Mouse (Mus musculus): ENCODE measurements around the gene Fthl17c. TPM values are rescaled to one million over a fixed set of nuclear protein-coding genes. Genes with fewer than 3 reads are reported as not detected.

Fthl17c gene
- polyA plus RNA-seq, 1 experiment: not detected

GRCm38 (mm10) chrX:8927308-8927707, 49.1 kb downstream of the Fthl17c start:
- Histone ChIP-seq H3K27me3 (ENCODE audit: control insufficient read depth, insufficient read depth, low read length) (no peaks in the 10 kb centered on the region), H3K27ac (ENCODE audit: insufficient read depth, low read length) (no peak overlapping the region), H3K4me3 (ENCODE audit: extremely low read depth, insufficient read depth, insufficient read length) (no peak overlapping the region), H3K36me3 (ENCODE audit: control insufficient read depth, insufficient read depth, low read length) (no peaks in the 10 kb centered on the region), H3K4me1 (ENCODE audit: control insufficient read depth, insufficient read depth, insufficient read length) (no peaks in the 10 kb centered on the region)
- 50% methylated on average over 4 of the region's 4 CpGs for WGBS
- TF ChIP-seq POLR2A (IDR thresholded peaks at IDR 0.05; ENCODE audit: low read depth, low read length) (no peak), CTCF (IDR thresholded peaks at IDR 0.05; ENCODE audit: extremely low read depth, insufficient read depth, insufficient read length, insufficient replicate concordance) (no peak)
- DNase-seq (ENCODE audit: low read depth in 1 of 2, low spot score in 2 of 2): no peak

Other genes starting within 250 kb of the Fthl17c start
- not detected in 2 replicates for gene Ssx9, start 228.1 kb downstream of the Fthl17c start, polyA plus RNA-seq (2012; rRNA removed)
- gene Ssxb5, start 172.9 kb downstream of the Fthl17c start, polyA plus RNA-seq (2012; rRNA removed): not detected in 2 replicates
- not detected in 2 replicates for gene Gm6592, start 132.6 kb downstream of the Fthl17c start, polyA plus RNA-seq (2012; rRNA removed)
- gene Gm5751, start 102.3 kb downstream of the Fthl17c start, polyA plus RNA-seq (2012; rRNA removed): not detected in 2 replicates
- 0.99 and 1.5 TPM in 2 replicates for gene B630019K06Rik, start 84.2 kb downstream of the Fthl17c start, polyA plus RNA-seq (2012; rRNA removed)
- not detected in 2 replicates for gene Fthl17b, start 13.6 kb downstream of the Fthl17c start, polyA plus RNA-seq (2012; rRNA removed)
- gene Fthl17d, start 10.2 kb upstream of the Fthl17c start, polyA plus RNA-seq (2012; rRNA removed): not detected in 2 replicates
- not detected in 2 replicates for gene Fthl17e, start 56.9 kb upstream of the Fthl17c start, polyA plus RNA-seq (2012; rRNA removed)
- not detected in 2 replicates for gene Fthl17f, start 86.5 kb upstream of the Fthl17c start, polyA plus RNA-seq (2012; rRNA removed)
- gene 4930402K13Rik, start 128.0 kb upstream of the Fthl17c start, polyA plus RNA-seq (2012; rRNA removed): not detected in 2 replicates
- gene Lancl3, start 223.3 kb upstream of the Fthl17c start, polyA plus RNA-seq (2012; rRNA removed): 0.15 and 0.34 TPM in 2 replicates